Mouse (Mus musculus): Measurements from ENCODE around the gene Fhit. TPM values are rescaled to one million over a fixed set of nuclear protein-coding genes. Genes with fewer than 3 reads are reported as not detected.

Gene Fhit
- total RNA-seq, 4 experiments from 2014 or later, result 9.2 to 14.5 (median 10.5) TPM

- no peak for DNase-seq
Observed at GRCm38 (mm10) chr14:9587900-9588299, 1573.9 kb downstream of the Fhit start.

- no peak for DNase-seq
Observed at GRCm38 (mm10) chr14:9583227-9584155, 1578.3 kb downstream of the Fhit start.

- no peak for DNase-seq
Observed at GRCm38 (mm10) chr14:9556333-9556732, 1605.5 kb downstream of the Fhit start.

DNA sequence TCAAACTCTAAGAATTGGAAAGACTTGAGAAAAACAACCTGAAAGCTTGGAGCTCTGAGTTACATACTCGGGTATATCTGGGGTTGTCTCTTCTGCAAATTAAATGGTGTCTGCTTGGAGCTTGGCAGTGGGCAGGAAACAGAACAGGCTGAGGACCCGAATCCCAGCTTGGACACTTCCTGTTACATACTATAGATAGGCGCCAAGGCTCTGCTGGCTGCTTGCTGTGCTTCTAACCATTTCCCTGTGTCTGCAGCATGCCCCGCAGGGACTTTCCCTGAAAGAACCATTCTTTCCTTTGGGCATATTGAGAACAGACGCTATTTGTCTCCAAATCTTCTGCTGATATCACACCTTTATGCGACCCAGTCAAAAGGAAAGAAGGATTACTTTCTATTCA is 1606.0 kb downstream of the Fhit start:
- DNase-seq, result no peak

DNA sequence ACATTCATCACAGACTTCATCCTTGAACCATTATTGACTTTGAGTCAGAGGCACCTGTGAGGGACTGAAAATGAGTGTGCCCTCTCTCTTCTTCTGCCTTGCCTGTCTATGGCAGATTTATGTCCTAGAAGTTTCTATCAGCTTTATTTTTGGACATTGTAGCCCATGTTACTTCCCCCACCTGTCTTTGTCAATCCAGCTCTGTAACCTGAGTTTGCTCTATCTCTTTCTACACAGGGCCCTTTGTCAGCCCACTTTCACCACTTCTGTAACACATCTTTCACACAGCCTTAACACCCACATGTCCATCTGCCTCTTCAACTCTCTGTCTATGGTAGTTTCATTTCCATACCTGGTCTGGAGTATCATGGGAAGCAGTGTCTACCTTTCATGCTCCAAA is 1609.7 kb downstream of the Fhit start:
- DNase-seq, result no peak

DNA sequence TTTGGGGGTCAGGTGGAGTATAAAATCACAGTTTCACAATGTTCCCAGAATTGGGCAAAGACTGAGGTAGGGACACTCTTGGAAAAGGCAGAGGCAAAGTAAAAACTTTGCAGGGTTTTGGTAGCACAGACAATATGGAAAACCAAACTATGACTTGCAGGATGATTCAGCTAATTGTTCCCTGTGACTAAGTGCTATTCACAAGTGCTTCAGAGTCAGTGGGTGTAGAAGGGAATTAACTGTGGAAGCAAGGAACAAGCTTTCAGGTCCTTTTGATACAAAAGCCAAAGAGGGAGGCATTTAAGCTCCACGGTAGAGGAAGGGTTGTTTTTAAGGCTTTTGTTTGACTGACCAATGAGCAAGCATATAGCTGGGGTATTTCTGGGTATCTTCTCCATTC is 1613.9 kb downstream of the Fhit start:
- DNase-seq, result no peak

GRCm38 (mm10) chr14:9544364-9544763 is 1617.5 kb downstream of the Fhit start:
- no peak for DNase-seq

DNA sequence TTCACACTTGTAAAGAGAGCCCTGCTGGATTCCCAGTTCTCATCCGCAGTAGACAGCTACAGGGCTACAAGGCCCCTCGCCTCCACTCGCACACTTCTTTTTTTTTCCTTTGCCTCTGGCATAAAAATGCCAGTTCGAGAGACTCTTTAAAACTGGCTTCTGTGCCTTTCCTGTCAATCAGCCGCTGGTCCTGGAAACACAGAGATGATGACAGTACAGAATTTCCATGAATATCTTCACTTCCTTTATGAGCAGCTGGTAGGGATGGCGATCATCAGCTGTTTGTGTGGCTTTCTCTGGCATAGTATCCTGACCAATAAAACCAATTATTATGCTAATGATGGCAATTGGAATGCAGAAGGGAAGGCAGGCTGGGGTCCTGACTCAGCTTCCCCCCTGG is 1626.3 kb downstream of the Fhit start:
- no peak for DNase-seq

- DNase-seq, result no peak
Observed at GRCm38 (mm10) chr14:9529247-9529646, 1632.6 kb downstream of the Fhit start.

GRCm38 (mm10) chr14:9526136-9526535 is 1635.7 kb downstream of the Fhit start:
- no peak for DNase-seq

GRCm38 (mm10) chr14:9517651-9518050 is 1644.2 kb downstream of the Fhit start:
- DNase-seq, result no peak

DNA sequence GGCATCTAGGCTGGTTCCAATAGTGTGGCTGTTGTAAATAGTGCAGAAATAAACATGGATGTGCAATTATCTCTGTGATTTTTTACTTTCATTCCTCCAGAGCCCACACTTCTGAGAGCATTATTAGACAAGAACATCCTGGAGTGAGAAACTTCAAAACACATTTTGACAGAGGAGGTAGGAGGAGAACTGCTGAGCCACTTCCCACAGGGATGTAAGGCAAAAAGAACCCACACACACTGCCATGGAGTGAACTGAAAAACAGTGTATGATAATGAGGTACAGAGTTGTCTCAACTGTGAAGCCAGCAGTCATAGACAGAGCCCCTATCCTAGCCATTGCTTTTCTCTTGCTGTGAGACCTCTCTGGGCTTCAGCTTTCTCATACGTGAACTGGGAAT is 1652.2 kb downstream of the Fhit start:
- DNase-seq, result no peak

Other genes starting within 250 kb of the Fhit start
- 1 to 10 TPM in 1 of 4 experiments, under 1 TPM in 1, not detected in 2; 0.35 to 1.1 TPM for gene Gm3839, start 194.7 kb upstream of the Fhit start, total RNA-seq (2022)

Measured in adrenal gland, adult 8-10 months (tissue).